Mouse (Mus musculus) layer of hippocampus, adult 9-10 months (tissue): ENCODE results near the gene Tbcd.
"Not testable (repeated sequence)": the region's sequence is repeated elsewhere in the genome, so short reads cannot be mapped to it uniquely, and the experiment has no call there.

Source experiments
- DNase-seq: peaks from one replicate; pipeline ENCODE4 v3.0.0; 2022; ENCODE audit warnings: low spot score

Tbcd gene

DNA sequence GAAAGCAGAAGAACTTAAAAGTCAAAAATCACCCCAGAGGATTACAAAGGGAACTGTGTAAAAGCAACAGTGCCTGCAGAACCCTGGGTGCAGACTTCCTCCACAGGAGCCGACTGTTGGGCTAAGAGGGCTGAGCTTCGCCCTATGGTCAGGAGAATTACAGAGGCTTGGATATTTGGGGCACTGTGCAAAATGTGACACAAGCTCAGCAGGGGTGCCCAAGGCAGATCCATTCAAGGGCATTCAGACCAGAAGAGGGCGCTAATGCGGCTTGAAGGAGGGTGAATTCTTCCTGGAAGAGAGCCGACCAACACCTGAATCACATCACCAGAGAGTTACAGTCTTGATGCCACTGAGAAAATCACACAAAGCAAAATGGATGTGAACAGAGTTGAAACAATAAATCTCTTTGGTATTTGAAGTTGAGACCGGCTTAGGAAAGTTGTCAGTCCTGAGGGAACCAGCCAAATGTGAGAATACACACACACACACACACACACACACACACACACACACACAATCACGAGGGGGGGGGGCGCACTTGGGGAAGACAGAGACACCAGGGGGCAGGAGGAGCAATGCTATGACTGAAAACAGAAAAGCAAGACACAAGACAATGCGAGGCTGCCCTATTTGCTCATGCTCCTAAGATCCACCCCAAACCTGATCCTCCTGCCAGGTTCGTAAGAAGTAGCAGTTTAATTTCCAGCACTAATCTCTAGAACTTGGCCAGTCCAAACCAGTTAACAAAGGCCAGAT is 201.0 kb downstream of the Tbcd start:
- no peak for DNase-seq

DNA sequence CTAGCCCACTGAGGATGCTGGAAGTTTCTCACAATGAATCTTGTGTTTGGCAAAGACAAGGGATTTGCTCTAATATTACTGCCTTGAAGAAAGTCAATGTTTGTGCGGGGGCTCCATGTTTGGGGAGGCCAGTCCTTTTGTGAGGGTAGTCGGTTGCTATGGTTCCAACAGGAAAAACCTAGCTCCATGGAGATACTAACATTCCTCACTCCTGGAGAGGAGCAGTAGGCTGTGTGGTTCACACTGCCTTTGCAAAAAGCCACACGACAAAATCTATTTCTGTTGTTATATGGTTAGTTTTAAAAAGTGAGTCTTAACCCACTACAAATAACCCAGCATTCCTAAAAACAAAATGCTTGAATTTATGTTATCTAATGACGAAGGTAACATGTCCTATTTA is 201.9 kb downstream of the Tbcd start:
- no peak for DNase-seq

DNA sequence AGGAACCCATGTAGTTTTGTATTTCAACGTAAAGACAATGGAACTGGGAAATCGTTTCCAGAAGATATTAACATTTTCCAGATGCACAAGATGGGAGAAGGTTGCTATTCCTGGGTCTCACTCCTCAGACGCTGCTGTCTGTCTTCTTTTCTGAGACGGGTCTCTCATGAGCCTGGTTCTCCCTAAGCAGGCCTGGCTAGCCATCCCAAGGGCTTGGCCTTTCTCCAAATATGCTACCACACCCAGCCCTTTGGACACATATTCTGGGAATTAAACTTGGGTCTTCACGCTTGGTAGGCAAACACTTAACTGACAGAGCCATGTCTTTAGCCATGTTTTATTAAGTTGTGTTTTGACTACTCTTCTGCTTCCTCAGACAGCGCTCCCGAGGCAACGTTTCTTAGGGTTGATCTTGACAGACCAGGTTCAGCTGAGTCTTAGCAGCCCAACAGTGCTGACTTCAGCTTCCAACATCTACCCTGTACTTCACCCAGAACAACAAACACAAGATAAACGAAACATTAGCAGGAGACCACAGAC is 202.7 kb downstream of the Tbcd start:
- no peak for DNase-seq

DNA sequence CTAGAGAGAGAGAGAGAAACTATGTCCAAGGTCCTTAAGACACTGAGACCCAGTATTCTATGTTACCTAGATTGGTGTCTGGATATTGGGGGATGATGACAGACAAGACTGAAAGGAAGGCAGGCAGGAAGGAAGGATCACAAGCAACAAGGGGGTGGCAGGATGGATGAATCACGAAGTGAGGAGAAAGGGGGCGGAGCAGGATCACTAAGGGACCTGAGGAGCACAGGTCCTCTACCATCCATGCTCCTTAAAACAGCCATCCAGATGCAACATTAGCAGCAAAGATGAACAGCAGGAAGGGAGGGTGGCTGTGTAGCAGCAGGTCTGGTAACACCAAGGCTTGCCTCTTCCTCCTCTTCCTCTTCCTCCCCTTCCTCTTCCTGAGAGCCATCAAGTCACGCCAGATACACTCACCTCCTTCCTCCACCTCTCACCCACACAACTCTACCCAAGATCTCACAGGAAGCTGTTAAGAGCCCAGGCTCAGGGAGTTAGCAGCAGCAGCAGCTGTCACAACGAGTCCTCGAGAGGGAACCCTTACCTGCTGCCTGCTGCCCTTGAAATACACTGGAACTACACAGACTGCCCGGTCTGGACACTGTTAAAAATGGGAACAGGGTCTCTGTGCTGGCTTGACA is 203.5 kb downstream of the Tbcd start:
- no peak for DNase-seq

DNA sequence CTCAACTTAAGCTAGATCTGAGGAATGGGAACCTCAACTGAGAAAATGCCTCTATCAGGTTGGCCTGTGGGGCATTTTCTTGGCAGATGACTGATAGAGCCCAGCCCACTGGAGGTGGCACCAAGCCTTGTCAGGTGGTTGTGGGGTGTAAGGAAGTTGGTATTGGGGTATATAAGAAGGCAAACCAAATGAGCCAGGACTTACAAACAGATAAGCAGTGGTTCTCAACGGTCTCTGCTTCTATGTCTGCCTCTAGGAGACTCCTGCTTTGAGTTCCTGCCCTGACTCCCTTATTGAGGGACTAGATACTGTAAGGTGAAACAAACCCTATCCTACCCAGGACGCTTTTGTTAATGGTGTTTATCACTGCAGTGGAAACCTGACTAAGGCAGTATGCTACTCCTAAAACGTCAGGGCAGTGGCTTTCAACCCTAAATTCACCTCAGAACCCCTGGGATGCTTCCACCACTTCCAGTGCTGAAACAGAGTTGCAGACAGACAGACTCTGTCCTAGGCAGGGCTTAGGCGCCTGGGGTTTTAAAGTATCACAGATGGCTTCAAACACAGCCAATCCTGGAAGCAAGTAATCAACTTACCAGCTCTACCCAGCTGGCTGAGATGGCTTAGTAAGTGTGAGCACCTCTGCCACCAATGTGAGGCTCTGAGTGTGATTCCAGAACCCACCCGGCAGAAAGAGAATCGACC is 204.2 kb downstream of the Tbcd start:
- no peak for DNase-seq

DNA sequence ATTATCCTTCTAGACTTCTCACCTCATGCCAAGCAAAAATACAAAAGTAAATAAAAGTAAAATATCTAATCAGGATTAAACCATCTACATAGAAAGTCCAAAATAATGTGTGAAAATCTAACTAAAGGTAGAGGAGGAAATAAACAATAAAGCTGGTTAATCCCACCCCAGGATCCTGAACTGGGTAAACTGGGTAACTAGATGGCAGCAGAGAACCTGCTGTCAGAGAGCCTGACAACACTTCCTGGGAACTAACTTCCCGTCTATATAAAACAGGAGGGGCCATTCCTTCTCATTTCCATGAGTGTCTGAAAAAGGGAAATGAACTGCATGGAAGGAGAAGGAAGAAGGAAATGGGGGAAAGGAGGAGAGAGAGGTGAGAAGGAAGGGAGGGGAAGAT is 206.4 kb downstream of the Tbcd start:
- DNase-seq = no peak

DNA sequence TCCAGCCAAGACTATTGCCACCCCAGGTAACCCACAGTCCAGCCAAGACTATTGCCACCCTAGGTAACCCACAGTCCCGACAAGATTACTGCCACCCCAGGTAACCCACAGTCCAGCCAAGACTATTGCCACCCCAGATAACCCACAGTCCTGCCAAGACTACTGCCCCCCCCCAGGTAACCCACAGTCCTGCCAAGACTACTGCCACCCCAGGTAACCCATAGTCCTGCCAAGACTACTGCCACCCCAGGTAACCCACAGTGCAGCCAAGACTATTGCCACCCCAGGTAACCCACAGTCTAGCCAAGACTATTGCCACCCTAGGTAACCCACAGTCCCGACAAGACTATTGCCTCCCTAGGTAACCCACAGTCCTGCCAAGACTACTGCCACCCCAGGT is 208.9 kb downstream of the Tbcd start:
- DNase-seq = not testable (repeated sequence)

DNA sequence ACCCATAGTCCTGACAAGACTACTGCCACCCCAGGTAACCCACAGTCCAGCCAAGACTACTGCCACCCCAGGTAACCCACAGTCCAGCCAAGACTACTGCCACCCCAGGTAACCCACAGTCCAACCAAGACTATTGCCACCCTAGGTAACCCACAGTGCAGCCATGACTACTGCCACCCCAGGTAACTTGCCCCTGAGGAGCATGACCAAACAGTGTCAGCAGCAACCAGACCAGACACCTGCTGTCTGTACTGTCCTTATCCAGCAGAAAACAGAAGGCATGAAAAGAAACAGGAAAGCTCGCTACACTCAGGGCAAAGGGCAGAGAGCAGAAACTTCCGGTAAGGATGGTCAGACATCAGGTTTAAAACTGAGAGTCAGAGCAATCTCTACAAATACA is 209.4 kb downstream of the Tbcd start:
- no peak for DNase-seq
